Mouse (Mus musculus) lung, postnatal 25 days (tissue): Measurements from ENCODE around the gene Flrt1.
"Not testable (repeated sequence)": the region's sequence is repeated elsewhere in the genome, so short reads cannot be mapped to it uniquely, and the experiment has no call there.

Experiments
- DNase-seq: peaks from one replicate; pipeline ENCODE4 v3.0.0; 2022; ENCODE audit warnings: low spot score

The Flrt1 gene

DNA sequence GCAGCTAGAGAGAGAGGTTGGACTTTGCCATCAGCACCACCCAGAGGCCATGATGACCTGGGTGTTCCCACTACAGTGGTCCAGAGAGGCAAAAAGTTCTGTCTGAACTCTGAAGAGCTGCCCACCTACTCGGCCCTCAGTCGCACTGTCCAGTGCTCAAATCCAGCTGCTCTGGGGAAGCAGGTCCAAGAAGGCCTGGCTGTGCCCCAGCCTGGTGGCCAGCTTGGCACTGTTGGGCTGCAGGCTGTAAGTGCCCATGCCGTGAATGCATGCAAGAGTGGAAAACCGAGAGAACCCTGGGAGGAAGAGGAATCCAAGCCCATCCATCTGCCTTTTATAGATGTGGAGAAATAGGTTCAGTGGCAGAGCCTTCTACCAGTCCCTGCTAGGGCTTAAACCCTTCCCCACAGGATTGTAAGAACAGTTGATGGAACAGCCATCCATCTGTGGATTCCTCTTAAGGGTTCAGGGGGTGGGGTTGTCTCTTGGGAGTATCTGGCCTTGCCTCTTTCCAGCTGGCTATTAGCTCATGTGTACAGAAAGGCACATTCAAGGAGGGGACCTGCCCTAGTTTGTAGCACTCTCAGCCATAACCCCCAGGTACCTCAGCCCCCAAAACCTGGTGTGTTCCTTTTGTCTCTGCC is 2.1 kb downstream of the Flrt1 start:
- DNase-seq: no peak

DNA sequence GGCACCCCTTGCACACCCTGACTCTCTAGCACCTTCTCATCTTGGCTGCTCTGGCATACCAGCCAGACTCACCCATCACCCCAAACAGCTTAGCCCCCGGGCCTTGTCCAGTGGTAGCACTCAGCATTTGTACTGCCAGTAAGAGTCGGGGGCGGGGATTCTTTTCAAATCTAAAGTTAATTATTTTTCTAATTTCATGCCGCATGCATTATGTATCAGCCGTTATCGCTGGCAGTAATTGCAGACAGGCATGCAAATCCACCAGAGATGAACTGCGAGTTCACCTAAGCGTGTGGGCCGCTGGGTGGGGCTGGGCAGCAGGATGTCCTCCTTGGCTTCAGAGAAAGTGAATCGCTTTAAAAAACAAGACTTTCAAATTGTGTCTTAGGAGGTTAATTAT is 3.5 kb downstream of the Flrt1 start:
- no peak for DNase-seq

DNA sequence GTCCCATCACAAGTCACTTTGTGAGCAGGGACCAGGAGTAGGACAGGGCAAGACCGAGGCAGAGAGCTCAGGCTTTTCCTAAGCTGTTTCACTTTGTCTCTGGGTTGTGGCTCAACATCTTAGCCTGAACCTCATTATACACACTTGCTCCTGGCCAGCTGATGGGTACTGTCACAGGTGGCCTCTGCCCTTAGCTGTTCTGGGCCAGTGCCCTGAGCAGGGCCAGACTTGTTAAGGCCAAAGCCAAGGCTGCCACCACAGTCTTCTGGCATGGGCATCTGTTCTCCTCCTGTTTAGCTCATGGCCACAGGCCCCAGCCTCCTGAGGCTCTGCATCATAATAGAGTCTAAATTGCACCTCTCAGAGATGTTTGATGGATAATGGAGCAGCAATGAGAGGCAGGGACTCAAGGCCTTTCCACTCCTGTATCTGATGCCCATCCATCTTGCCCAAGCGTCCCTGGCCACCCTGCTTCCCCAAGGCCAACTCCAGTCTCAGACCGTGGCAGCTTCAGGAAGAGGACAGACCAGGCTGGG is 5.8 kb downstream of the Flrt1 start:
- no peak for DNase-seq

DNA sequence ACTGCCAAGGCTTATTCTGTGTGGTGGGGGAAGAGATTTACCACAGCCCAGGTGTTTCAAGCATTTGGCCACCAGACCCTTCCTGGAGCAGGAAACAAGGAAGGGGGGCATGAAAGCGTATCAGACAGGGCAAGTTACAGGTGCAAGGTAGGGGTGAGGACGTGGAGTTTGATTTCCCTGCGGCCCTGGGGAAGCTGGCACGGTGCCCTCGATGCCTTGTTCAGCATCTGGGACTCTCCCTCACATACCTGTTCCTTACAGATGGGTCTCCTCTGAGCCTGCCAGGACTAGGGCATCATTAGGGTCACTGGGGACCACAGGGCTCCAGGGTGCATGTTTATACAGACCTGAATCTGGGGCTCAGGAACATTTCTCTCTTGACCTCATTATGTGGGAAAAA is 12.8 kb downstream of the Flrt1 start:
- DNase-seq: no peak

DNA sequence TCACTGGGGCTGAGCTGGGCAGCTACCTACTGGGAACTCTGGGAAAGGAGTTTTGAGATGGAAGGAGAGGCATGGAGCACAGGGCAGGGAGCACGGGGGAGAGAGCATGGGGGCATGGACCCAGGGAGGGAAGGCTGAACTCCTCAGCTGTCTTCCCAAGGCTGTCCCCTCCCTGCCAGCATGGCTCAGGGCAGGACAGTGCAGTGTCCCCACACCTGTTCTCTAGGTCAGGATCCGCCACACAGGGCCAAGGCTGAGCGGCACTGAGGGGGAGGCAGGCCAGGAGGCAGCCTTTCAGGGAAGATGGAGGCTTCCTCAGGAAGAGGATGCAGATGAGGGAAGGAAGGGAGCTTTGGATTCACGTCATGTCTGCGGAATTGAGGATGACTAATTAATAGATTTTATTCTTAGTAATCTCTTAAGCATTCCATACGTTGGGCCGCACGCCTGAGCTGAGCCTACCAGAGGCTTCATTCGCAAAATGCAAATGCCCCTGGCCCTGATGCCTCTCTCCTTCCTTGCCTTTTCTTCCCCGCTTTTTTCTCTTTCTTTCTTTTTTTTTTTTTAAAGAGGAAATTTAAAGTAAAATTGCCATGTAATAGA is 14.0 kb downstream of the Flrt1 start:
- DNase-seq: no peak

DNA sequence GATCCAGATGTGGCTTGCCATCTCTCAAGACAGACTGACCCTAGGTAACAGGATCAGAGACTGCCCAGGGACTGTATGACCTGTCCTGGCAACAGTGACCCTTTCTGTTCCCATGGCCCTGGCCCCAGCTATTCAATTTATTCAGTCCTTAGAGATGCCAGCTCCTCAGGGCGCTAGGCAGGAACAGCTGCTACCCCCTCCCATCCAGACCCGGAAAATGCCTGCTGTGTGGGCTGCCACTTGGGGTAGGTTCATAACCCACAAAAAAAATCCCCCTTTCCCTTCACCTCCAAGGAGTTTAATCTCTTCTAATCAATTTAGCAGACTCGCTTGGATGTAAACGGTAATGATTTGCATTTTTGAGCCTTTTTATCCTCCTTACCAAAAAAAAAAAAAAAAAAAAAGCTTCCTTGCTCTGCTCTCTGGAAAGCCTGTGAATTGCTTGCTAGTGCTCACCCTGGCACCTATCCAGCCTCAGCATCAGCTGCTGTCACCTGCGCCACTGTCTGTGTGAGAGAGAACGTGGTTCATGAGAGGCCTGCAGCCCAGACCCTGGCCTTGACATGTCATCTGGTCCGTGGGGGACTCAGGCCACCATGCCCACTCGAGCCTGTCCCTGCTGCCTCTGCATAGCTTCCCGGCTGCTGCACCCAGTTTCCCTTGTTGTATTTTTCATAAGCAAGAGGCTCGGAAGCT is 15.0 kb downstream of the Flrt1 start:
- no peak for DNase-seq

DNA sequence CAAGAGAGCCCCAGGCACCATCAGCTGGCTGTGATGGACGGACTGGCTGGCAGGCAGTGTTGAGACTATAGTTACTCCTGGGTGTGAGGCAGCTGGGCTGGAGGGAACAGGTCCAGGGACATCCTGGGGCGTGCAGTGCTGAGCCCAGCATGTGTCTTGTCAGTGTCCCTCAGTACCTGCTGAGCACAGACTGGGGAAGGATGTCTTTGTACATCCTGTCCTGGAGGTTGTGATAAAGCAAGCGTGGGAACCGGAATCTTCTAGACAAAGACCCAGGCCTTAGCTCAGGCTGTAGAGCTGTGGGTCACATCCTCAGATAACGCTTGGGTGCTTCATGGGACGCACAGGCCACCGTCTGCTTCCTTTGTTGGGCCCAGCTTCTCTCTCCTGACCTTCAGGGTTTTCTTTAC is 15.7 kb downstream of the Flrt1 start:
- no peak for DNase-seq

DNA sequence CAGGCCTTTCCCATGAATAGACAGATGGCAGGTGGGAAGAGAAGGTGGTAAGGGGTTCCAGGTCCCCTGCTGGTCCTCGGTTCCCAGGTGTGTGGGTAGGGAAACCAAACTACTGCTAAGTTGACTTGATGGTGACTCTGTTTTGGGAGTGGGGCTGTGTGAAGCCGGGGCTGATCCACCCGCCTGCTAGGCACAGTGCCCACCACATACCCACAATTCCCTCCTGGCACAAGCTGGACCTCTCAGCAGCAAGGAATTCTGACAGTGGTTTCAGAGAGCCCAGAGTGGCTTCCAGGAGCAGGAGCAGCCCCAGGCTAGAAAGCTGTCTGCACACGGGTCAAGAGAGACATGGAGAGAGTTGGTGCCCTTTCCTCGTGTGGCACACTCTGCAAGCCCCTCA is 16.5 kb downstream of the Flrt1 start:
- no peak for DNase-seq

DNA sequence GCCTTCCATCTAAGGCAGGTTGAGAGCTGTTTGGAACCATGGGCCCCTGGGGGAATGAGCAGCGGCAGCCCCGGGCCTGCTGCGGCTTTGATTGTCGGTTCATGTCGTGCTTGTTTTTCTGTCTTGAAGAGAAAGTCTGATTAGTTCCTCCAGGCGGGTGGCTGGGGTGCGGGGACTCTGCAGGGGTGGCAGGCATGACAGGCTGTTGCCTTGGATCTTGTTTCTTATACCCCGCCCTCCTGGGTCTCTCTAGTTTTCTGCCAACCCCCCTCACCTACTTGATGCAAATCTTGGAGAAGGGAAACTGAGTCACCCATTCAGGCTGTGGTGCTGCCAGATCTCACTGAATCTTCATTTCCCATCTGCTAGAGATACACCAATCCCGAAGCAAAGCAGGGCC is 17.0 kb downstream of the Flrt1 start:
- DNase-seq: no peak

DNA sequence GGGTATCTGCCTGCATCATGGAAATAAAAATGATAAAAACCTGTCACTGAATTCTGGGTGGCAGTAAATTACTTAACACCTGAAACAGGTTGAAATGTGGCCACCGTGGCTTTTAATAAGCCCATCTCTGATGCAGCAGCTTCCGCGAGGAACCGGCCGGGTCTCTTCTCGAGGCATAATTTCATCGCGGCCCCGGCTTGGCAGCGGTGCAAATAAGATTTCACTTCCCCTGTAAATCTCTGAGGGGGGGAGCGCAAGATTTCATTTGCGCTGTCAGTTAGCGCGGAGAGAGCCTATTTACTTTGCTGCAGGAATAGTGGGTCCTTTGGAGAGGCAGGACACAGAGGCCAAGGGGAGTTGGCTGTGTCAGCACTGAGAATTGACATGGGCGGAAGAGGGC is 20.8 kb downstream of the Flrt1 start:
- no peak for DNase-seq

DNA sequence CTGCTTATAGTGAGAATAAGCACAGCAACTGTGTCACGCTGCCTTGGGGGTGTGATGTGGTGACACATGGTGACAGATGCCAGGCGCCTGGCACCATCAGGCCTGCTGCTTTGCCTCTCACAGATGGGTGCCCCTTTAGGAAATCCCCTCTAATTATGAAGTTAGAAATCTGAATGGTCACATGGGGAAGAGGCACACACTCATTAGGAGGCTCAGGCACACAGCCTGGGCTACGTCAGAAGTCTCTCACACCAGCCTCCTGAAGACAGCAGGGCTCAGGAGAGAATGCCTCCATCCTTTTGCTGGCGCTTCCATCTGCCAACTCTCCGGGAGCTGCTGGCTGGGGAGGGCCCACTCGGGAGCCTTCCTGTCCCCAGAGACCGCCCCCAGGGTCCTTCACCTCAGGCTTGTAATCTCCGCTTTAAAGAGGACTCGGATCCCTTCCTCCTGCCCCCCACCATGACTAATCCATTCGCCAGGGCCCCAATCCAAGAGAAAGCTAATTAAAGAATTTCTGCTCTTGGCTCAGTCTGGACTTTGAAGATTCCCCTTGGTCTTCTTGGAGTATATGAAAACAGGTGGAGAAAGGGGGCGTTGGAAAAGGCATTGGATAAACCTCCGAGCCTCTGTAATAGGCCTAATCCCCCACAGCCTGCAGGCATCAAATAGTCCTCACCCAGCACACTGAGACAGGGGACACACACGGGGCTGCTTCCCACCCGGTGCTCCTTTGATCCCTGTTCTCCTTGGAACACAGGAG is 22.3 kb downstream of the Flrt1 start:
- no peak for DNase-seq

DNA sequence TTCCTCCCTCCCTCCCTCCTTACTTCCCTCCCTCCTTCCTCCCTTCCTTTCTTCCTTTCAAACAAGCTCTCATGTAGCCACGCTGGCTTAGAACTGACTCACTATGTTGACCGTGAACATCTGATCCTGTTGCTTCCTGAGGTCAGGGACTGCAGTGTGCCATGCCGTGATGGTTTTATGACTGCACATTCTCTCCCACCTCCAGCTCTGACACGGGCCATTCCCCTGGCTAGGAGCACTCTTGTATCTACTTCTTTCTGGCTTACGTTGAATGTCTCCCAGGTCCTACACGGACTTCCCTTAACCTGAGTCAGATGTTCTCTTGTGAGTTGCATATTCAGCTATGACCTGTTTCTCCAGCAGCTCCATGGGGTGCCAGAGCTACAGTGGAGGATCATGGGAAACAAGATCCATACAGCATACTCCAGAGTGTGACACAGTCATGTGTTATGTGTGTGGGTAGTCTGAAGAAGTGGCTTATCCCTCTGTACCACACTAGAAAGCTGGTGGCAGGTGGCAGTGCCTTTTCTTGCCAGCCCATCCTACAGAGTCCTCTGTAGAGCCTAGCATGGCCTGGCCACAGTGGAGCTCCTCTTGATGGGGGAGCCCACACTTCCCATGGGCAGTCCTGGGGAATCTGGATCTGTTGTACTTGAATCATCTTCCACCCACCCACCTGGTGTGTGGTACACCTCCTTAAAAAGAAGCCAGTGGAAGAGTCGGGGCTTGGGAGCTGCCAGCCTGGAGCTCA is 23.8 kb downstream of the Flrt1 start:
- no peak for DNase-seq

DNA sequence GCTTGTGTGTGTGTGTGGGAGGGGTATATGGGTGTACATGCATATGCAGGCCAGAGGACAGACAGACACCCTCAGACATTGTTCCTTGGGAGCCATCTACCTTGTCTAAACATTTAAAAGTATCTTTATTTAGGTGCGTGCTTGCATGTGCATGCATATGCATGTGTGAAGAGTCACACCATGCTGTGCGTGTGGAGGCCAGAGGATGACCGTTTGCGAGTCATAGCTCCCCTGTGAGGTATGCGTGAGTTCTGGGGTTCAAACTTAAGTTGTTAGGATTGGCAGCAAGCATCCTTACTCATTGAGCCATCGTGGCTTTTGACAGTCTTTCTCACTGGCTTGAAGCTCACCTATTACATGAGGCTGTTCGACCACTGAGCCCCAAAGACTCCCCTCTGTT is 27.3 kb downstream of the Flrt1 start:
- DNase-seq: no peak

DNA sequence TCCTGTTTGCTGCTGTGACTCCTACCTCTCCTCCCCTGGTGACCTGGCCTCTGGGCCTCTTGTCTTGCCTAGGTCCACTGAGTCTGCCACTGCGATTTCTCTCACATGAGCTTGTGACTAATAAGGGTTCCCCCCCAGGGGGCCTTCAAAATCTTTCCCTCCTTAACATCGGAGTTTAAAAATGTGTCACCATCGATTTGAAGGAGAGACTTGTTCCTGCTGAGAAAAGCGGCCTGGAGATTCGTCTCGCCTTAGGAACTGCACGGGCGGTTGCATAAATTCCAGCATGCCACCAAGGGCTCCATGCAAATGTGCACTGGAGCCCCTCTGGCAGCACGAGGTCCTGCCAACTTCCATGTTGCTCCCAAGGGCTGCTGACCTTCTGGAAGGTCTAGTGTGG is 27.9 kb downstream of the Flrt1 start:
- DNase-seq: no peak

DNA sequence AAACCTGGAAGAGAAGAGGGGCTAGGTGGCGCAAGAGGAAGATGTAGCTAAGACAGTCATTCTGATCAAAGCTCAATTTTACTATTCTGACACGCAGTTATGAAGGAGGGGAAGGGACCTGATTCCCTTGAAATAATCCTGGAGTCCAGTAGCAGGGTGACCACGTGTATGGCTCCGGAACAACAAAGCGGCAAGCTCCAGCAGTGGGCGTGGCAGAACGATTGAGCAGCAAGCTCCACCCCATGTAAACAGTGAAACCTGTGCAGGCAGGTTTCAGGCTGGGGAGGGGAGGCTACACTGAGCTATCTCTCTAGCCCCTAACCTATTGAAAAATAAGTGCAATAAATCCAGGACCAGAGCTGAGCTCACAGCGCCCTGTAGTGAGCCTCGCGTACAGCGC is 30.2 kb downstream of the Flrt1 start:
- DNase-seq: not testable (repeated sequence)

DNA sequence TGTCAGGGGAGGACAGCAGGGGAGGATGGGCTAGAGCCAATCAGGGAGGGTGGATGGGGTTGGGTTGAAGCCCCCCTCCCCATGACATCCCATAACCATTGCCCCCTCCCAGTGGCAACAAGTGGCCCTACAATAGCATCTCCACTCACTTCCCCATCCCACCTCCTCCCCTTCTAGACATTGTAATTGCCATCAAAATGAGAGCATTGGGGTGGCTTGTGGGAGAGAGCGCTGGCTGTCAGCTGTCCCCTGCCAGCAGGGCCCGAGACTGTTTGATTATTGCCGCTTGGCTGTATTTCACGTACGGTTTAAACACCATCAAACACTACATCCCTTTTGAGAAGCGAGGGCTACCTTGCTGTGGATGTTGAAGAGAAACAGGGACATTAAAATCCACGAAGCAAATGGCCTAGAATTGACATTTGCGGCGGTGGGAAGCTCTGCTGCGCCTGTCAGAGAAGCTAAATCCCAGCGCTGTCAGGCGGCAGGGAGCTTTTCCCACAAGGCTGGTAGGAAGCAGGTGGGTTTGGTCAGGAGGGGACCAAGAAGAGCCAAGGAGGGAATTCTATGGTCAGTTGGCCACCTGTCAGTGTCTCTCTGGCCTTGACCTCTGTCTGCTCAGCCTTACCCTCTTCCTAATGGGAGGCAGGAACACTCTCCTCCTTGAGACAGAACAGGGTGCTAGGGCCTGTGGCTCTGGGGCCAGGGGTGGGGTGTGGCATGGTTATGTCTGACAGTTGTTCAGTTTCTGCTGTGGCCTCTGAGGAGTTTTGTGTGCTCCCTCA is 31.3 kb downstream of the Flrt1 start:
- DNase-seq: no peak

DNA sequence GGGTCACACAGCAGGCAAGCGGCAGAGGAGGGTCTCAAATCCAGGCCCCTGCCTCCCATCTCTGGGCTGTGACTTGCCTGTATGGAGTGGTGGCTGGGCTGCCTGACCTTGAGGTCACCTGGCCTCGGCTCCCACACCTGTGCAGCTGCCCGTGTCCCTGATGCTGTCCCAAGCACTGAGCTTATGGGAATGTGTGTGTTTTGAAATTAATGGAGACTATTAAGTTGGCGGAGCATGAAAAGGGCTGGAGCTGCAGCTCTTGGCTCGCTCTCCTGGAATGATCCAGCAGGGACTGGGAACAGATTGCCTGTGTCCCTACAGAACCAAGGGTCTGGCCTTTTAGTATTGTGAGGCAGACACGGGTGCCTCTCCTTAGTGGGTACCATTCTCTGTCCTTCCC is 33.3 kb downstream of the Flrt1 start:
- DNase-seq: no peak

DNA sequence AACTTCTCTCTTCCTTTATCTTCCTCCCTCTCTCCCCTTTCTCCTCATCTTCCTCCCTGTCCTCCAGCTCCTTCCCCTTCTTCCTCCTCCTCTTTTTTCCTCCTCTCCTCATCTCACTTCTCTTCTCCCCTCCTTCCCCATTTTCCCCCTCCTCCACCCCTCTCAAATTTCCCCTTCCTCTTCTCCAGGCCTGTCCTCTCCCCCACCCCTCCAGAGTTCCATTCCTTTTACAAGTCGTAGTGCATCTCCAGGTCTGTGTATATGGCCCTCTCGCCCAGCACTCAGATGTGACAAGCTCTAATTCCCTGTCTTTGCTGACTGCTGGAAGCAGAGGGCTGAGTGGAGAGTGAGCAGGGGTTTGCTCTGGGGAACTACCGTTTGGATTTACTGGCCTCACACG is 34.8 kb downstream of the Flrt1 start:
- no peak for DNase-seq

DNA sequence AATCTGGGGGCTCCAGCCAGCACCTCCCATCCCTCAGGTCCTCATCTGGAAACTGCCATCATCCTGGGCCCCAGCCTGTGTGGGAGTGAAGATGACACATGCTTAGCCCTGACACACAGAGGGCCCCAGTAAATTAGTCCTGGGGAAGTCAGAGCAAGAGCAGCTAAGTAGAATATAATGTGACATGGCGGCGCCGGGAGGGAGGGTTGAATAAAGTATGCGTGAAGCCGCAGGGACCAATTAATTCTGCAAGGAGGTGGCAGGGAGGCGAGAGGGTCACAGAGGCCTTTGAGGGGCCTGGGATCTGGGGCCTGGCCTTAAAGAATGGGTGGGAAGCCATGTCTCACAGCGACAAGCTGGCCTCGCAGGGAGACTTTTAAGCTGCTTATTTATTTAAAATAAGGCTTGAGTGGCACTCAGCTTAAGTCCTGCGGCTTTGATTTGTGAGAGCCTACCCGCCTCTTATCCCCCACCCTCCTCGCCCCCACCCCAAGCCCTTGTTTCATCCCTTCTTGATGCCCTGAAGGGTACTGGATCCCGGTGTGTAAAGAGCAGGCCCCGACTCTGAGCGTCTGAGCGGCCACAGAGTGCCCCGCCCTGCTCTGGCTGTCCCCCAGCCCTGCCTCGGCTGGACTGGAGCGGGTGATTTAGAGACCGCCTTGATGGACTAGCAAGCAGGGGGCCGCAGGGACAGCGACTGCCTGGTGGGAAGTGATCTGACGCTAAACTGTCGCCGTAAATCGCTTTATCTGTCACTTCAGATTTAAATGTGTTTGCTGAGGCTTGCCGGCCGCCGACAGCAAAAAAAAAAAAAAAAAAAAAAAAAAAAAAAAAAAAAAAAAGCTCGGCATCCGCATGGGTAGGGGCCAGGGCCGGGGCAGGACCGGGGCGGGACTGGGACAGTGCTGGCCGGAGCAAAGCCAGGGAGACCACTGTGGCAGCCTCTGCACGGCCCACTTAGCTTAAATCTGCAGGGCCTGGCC is 35.5 kb downstream of the Flrt1 start:
- DNase-seq: no peak
